Mouse (Mus musculus): ENCODE data around the gene Arhgef15. TPM values are rescaled to one million over a fixed set of nuclear protein-coding genes. Genes with fewer than 3 reads are reported as not detected.

The Arhgef15 gene
- total and polyA plus RNA-seq, 3 experiments, result 0.04 TPM; not detected in 2

Other genes starting within 250 kb of the Arhgef15 start
- gene Ndel1, start 85.6 kb downstream of the Arhgef15 start, total RNA-seq (2012; rRNA removed), result 30.3 and 31.1 TPM in 2 replicates
- gene Ndel1, start 85.6 kb downstream of the Arhgef15 start, total RNA-seq (2014; rRNA removed), result 46.9 and 47.0 TPM in 2 replicates
- gene Ndel1, start 85.6 kb downstream of the Arhgef15 start, polyA plus RNA-seq (2012; ENCODE audit: insufficient read length, low read depth), result 35.2 and 54.4 TPM in 2 replicates
- not detected in 2 replicates for gene Rnf222, start 68.9 kb downstream of the Arhgef15 start, total RNA-seq (2012; rRNA removed)
- gene Rnf222, start 68.9 kb downstream of the Arhgef15 start, total RNA-seq (2014; rRNA removed), result not detected in 2 replicates
- not detected in 2 replicates for gene Rnf222, start 68.9 kb downstream of the Arhgef15 start, polyA plus RNA-seq (2012; ENCODE audit: insufficient read length, low read depth)
- 6,137 and 6,551 TPM in 2 replicates for gene Rpl26, start 55.9 kb downstream of the Arhgef15 start, total RNA-seq (2012; rRNA removed)
- gene Rpl26, start 55.9 kb downstream of the Arhgef15 start, total RNA-seq (2014; rRNA removed), result 6,202 and 6,508 TPM in 2 replicates
- 3,408 and 4,622 TPM in 2 replicates for gene Rpl26, start 55.9 kb downstream of the Arhgef15 start, polyA plus RNA-seq (2012; ENCODE audit: insufficient read length, low read depth)
- not detected in 2 replicates for gene Odf4, start 30.4 kb downstream of the Arhgef15 start, total RNA-seq (2012; rRNA removed)
- gene Odf4, start 30.4 kb downstream of the Arhgef15 start, total RNA-seq (2014; rRNA removed), result not detected in 2 replicates
- not detected in 2 replicates for gene Odf4, start 30.4 kb downstream of the Arhgef15 start, polyA plus RNA-seq (2012; ENCODE audit: insufficient read length, low read depth)
- 1.6 and 3.9 TPM in 2 replicates for gene Slc25a35, start 10.7 kb upstream of the Arhgef15 start, total RNA-seq (2012; rRNA removed)
- not detected in 2 replicates for gene Slc25a35, start 10.7 kb upstream of the Arhgef15 start, total RNA-seq (2014; rRNA removed)
- gene Slc25a35, start 10.7 kb upstream of the Arhgef15 start, polyA plus RNA-seq (2012; ENCODE audit: insufficient read length, low read depth), result 0.83 and 1.0 TPM in 2 replicates
- gene Rangrf, start 17.7 kb upstream of the Arhgef15 start, total RNA-seq (2012; rRNA removed), result 106 and 160 TPM in 2 replicates
- gene Rangrf, start 17.7 kb upstream of the Arhgef15 start, total RNA-seq (2014; rRNA removed), result 154 and 158 TPM in 2 replicates
- gene Rangrf, start 17.7 kb upstream of the Arhgef15 start, polyA plus RNA-seq (2012; ENCODE audit: insufficient read length, low read depth), result 95.5 and 111 TPM in 2 replicates
- gene Pfas, start 51.0 kb upstream of the Arhgef15 start, total RNA-seq (2012; rRNA removed), result 110 and 132 TPM in 2 replicates
- gene Pfas, start 51.0 kb upstream of the Arhgef15 start, total RNA-seq (2014; rRNA removed), result 61.9 and 65.0 TPM in 2 replicates
- 66.5 and 72.9 TPM in 2 replicates for gene Pfas, start 51.0 kb upstream of the Arhgef15 start, polyA plus RNA-seq (2012; ENCODE audit: insufficient read length, low read depth)
- 40.1 and 44.8 TPM in 2 replicates for gene Ctc1, start 58.4 kb upstream of the Arhgef15 start, total RNA-seq (2012; rRNA removed)
- 20.5 and 22.7 TPM in 2 replicates for gene Ctc1, start 58.4 kb upstream of the Arhgef15 start, total RNA-seq (2014; rRNA removed)
- gene Ctc1, start 58.4 kb upstream of the Arhgef15 start, polyA plus RNA-seq (2012; ENCODE audit: insufficient read length, low read depth), result 44.1 and 69.8 TPM in 2 replicates
- gene Aurkb, start 88.2 kb upstream of the Arhgef15 start, total RNA-seq (2012; rRNA removed), result 170 and 177 TPM in 2 replicates
- 181 and 190 TPM in 2 replicates for gene Aurkb, start 88.2 kb upstream of the Arhgef15 start, total RNA-seq (2014; rRNA removed)
- 178 and 200 TPM in 2 replicates for gene Aurkb, start 88.2 kb upstream of the Arhgef15 start, polyA plus RNA-seq (2012; ENCODE audit: insufficient read length, low read depth)
- gene Borcs6, start 102.2 kb upstream of the Arhgef15 start, total RNA-seq (2012; rRNA removed), result 9.7 and 11.1 TPM in 2 replicates
- gene Borcs6, start 102.2 kb upstream of the Arhgef15 start, total RNA-seq (2014; rRNA removed), result 5.1 and 7.3 TPM in 2 replicates
- gene Borcs6, start 102.2 kb upstream of the Arhgef15 start, polyA plus RNA-seq (2012; ENCODE audit: insufficient read length, low read depth), result 5.4 and 6.2 TPM in 2 replicates
- gene Tmem107, start 113.3 kb upstream of the Arhgef15 start, total RNA-seq (2012; rRNA removed), result 24.4 and 30.1 TPM in 2 replicates
- gene Tmem107, start 113.3 kb upstream of the Arhgef15 start, total RNA-seq (2014; rRNA removed), result 20.3 and 31.3 TPM in 2 replicates
- gene Tmem107, start 113.3 kb upstream of the Arhgef15 start, polyA plus RNA-seq (2012; ENCODE audit: insufficient read length, low read depth), result 13.4 and 22.6 TPM in 2 replicates
- gene Vamp2, start 131.0 kb upstream of the Arhgef15 start, total RNA-seq (2012; rRNA removed), result 8.0 and 8.2 TPM in 2 replicates
- gene Vamp2, start 131.0 kb upstream of the Arhgef15 start, total RNA-seq (2014; rRNA removed), result 1.3 and 1.4 TPM in 2 replicates
- 26.0 and 26.7 TPM in 2 replicates for gene Vamp2, start 131.0 kb upstream of the Arhgef15 start, polyA plus RNA-seq (2012; ENCODE audit: insufficient read length, low read depth)
- gene Per1, start 137.7 kb upstream of the Arhgef15 start, total RNA-seq (2012; rRNA removed), result 11.5 and 11.8 TPM in 2 replicates
- 2.8 and 3.2 TPM in 2 replicates for gene Per1, start 137.7 kb upstream of the Arhgef15 start, total RNA-seq (2014; rRNA removed)
- 37.9 and 38.3 TPM in 2 replicates for gene Per1, start 137.7 kb upstream of the Arhgef15 start, polyA plus RNA-seq (2012; ENCODE audit: insufficient read length, low read depth)
- 0.04 TPM in 1 of 2 replicates, not detected in the other for gene Hes7, start 162.9 kb upstream of the Arhgef15 start, total RNA-seq (2012; rRNA removed)
- gene Hes7, start 162.9 kb upstream of the Arhgef15 start, total RNA-seq (2014; rRNA removed), result not detected in 2 replicates
- not detected in 2 replicates for gene Hes7, start 162.9 kb upstream of the Arhgef15 start, polyA plus RNA-seq (2012; ENCODE audit: insufficient read length, low read depth)
- gene 9130213A22Rik, start 165.1 kb upstream of the Arhgef15 start, total RNA-seq (2012; rRNA removed), result not detected in 2 replicates
- gene 9130213A22Rik, start 165.1 kb upstream of the Arhgef15 start, total RNA-seq (2014; rRNA removed), result not detected in 2 replicates
- gene 9130213A22Rik, start 165.1 kb upstream of the Arhgef15 start, polyA plus RNA-seq (2012; ENCODE audit: insufficient read length, low read depth), result not detected in 2 replicates
- gene Aloxe3, start 168.4 kb upstream of the Arhgef15 start, total RNA-seq (2012; rRNA removed), result 0.13 TPM in 1 of 2 replicates, not detected in the other
- gene Aloxe3, start 168.4 kb upstream of the Arhgef15 start, total RNA-seq (2014; rRNA removed), result not detected in 2 replicates
- 0.19 and 0.23 TPM in 2 replicates for gene Aloxe3, start 168.4 kb upstream of the Arhgef15 start, polyA plus RNA-seq (2012; ENCODE audit: insufficient read length, low read depth)
- not detected in 2 replicates for gene Alox12b, start 199.5 kb upstream of the Arhgef15 start, total RNA-seq (2012; rRNA removed)
- not detected in 2 replicates for gene Alox12b, start 199.5 kb upstream of the Arhgef15 start, total RNA-seq (2014; rRNA removed)
- gene Alox12b, start 199.5 kb upstream of the Arhgef15 start, polyA plus RNA-seq (2012; ENCODE audit: insufficient read length, low read depth), result not detected in 2 replicates
- 0.30 and 0.50 TPM in 2 replicates for gene Alox8, start 240.4 kb upstream of the Arhgef15 start, total RNA-seq (2012; rRNA removed)
- not detected in 2 replicates for gene Alox8, start 240.4 kb upstream of the Arhgef15 start, total RNA-seq (2014; rRNA removed)
- gene Alox8, start 240.4 kb upstream of the Arhgef15 start, polyA plus RNA-seq (2012; ENCODE audit: insufficient read length, low read depth), result 0.10 TPM in 1 of 2 replicates, not detected in the other

All from CH12.LX (cell line).